Mouse (Mus musculus) mesoderm, embryonic 11.5 days (tissue): ENCODE data around the gene Htr1a.
A peak's percentile ranks its signal among the peaks of the same experiment; 100 is the strongest.

ENCODE experiments used
- DNase-seq: peaks from one replicate; pipeline ENCODE4 v3.0.0-alpha.2; 2012; ENCODE audit warnings: low read depth, low spot score

Gene Htr1a

DNA sequence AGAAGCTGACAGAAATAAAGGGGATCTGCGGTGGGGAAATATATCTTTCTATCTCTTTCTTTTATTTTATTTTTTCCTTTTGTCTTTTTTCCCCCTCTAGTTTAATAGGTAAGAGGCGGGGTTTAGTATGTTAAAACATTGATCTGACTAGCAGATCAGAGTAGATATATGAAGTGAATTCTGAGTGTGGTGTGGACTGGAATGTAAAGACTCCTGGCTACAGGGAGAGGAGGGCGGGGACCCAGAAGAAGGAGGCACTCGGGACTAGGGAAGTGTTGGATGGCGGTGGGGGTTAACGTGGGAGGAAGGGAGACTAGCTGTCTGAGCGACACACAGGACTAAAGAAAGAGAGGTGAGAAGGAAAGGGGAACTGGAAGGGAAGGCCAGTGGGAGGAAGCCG lies at the start of gene Htr1a:
Gene Htr1a, plus strand, starts transcription at position 301 of the 400 bp plus-strand sequence.
- no peak for DNase-seq

DNA sequence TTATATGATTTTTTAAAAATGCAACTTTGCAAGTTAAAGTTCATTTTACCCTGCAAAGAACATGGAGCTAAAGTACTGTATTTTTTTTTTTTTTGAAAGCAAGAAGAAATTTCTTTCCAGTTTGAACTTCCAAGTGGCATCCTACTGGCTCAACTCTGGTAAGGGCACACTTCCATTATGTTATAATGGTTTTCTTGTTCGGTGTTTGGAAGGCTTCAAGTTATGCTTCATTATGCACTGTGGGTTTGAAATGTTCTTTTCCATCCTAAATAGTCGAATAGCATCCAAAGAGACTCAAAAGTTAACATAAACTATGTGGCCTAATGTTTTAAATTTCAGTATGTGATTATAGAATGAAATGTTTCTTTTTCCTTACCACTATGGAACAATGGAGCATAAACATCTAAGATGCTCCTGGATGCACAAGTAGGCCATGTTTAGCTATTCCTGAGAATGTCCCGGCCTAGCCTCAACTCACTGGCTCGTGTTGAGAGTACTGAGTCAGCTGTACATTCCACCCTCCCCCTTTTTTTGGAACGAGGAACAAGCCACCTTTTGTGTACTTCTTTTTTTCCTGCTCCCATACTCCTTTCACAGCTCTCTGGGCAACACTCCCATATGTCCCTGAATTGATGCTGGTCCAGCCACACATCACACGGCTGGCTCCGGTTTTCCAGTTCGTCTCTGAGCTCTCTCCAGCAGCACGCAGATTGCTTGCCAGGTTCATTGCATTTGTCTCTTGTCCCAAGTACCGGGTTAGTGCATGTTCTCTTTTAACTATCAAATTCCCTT lies 31.7 kb upstream of the Htr1a start:
- DNase-seq = no peak

- no peak for DNase-seq
These were observed 31.1 kb upstream of the Htr1a start for GRCm38 (mm10) chr13:105412327-105412722.

DNA sequence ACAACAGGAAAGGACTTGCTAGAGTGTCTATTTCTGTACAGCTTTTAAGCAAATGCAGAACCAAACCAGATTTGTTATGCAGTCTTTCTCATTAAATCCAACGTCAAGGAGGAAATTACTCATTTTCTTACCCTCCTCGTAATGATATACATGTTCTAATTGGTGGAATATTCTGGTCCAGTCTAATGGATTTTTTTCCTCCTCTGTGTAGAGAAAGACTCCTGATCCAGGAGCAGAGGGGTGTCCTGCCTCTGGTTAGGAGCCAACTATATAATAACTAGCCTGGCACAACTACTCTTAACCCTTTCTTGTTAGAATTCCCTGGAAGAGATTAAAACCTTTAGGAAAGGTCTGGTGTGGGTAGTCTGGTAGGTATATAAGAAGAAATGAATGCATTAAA lies 10.3 kb upstream of the Htr1a start:
- no peak for DNase-seq

- no peak for DNase-seq
These were observed 9.8 kb upstream of the Htr1a start for GRCm38 (mm10) chr13:105433630-105434029.

DNA sequence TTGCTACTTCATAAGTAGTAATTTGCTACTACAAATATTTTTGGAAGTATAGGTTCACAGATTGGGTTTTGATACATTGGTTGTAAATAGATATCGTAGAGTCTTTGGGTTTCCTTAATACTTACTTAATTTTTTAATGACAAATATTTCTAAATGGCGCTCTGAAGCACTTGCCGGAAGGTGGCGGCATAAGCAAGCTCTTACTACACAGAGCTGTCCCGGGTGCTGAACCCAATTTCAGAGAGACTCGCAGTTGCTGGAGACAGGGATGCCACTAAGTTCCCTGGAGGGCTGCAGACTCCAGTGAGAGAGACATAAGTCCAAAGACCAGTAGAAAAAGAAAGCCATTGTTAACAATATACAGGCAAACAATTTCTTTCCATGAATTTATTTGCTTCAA lies 863 bp upstream of the Htr1a start:
- DNase-seq = peak; percentile 75

DNA sequence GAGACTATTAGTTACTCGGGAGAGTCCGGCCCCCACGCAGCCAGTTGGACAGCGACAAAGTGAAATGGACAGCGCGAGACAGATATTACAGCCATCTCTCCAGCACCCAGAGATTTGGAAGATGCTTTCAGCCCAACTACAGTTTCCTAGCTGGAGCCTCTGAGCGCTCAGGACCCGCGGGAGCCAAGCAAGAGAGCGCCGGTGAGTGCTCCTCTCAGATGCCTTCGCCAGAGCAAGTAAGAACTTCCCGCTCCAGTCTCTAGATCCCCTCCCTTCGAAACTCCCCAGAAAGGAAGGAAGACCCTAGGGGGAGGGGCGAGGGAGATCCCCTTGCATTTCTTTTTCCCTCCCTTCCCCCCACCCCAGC lies 415 bp downstream of the Htr1a start:
- no peak for DNase-seq

DNA sequence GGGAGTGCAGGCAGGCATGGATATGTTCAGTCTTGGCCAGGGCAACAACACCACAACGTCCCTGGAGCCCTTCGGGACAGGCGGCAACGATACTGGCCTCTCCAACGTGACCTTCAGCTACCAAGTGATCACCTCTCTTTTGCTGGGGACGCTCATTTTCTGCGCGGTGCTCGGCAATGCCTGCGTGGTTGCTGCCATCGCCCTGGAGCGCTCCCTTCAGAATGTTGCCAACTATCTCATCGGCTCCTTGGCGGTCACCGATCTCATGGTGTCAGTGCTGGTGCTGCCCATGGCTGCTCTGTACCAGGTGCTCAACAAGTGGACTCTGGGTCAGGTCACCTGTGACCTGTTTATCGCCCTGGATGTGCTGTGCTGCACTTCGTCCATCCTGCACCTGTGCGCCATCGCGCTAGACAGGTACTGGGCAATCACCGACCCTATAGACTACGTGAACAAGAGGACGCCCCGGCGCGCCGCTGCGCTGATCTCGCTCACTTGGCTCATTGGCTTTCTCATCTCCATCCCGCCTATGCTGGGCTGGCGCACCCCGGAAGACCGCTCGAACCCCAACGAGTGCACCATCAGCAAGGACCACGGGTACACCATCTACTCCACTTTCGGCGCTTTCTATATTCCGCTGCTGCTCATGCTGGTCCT lies 927 bp downstream of the Htr1a start:
- DNase-seq = peak; percentile 7

GRCm38 (mm10) chr13:105444895-105445281 lies 1.4 kb downstream of the Htr1a start:
- no peak for DNase-seq

DNA sequence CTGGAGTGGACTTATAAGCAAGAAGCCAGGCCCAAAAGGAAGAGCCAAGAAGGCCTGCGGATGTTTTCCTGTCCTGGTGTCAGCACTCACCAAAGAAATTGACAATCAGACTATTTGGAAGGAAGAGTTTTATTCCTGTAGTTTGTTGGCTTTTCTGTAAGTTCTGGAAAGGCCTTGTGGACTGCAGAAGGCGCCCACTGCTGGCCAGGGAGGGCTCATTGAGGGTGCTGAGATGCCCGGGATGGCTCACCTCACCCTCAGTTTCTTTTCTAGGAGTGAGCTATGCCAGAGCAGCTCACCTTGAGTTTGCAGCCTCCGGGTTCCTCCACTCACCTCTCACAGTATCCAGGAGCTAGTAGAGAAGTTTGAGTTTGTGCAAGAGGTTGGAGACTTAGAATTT lies 2.8 kb downstream of the Htr1a start:
- no peak for DNase-seq

DNA sequence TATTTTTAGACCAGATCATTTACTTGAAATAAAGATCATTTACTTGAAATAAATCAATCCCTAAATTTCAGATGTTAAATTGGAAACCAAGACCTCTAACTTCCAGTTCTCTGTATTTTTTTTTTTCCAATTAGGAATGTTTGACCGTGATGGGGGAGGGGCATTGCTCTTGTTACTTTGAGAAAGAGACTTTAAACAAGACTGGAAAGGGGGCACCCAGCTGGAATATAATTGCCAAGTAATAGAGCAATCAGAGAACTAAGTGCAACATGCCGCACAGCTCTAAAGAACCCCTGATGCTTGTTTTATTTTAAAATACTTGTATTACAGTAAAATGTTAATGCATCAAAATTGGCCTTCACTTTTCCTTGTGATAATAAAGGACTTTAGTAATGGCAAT lies 4.3 kb downstream of the Htr1a start:
- DNase-seq = no peak

GRCm38 (mm10) chr13:105451536-105451935 lies 8.1 kb downstream of the Htr1a start:
- no peak for DNase-seq
